Mouse (Mus musculus) hindbrain, postnatal 0 days (tissue): ENCODE data around the gene Polg2. TPM values are rescaled to one million over a fixed set of nuclear protein-coding genes. Genes with fewer than 3 reads are reported as not detected.

Experiments used
- ATAC-seq: fragments of 200-750 bp; cut with Nextera tagmentation; 2 replicates; pipeline ENCODE4 v1.8.0; 2017; ENCODE audit warnings: mild to moderate bottlenecking, moderate TSS enrichment, moderate library complexity
- DNase-seq: peaks from one replicate; pipeline ENCODE4 v3.0.0-alpha.2; 2015; ENCODE audit warnings: low spot score
- H3K27ac ChIP-seq: fragments of 300-500 bp; sonication (generic); 2 replicates; pipeline ENCODE4 v1.5.1; 2014; ENCODE audit warnings: mild to moderate bottlenecking
- H3K27me3 ChIP-seq: fragments of 300-500 bp; sonication (generic); 2 replicates; pipeline ENCODE4 v1.6.1; 2014; ENCODE audit warnings: low read length, mixed read lengths; ENCODE audit not compliant: insufficient read depth
- H3K36me3 ChIP-seq: fragments of 300-500 bp; sonication (generic); 2 replicates; pipeline ENCODE4 v1.6.1; 2014; ENCODE audit warnings: low read length, mixed read lengths; ENCODE audit not compliant: insufficient read depth
- H3K4me1 ChIP-seq: fragments of 300-500 bp; sonication (generic); 2 replicates; pipeline ENCODE4 v1.6.1; 2014; ENCODE audit warnings: antibody characterized with exemption, low read length, mixed read lengths; ENCODE audit not compliant: insufficient read depth
- H3K4me2 ChIP-seq: fragments of 300-500 bp; sonication (generic); 2 replicates; pipeline ENCODE4 v1.6.1; 2014; ENCODE audit warnings: low read depth, mild to moderate bottlenecking, low read length, moderate library complexity, mixed read lengths
- H3K4me3 ChIP-seq: fragments of 300-500 bp; sonication (generic); 2 replicates; pipeline ENCODE4 v1.5.1; 2014; ENCODE audit warnings: low read length
- H3K9ac ChIP-seq: fragments of 300-500 bp; sonication (generic); replicated peaks from 2 replicates; pipeline ENCODE4 v1.6.1; 2014; ENCODE audit warnings: mild to moderate bottlenecking, low read length, moderate library complexity, mixed read lengths
- H3K9me3 ChIP-seq: fragments of 300-500 bp; sonication (generic); 2 replicates; pipeline ENCODE4 v1.6.1; 2016; ENCODE audit warnings: low read length, mixed read lengths
- CTCF ChIP-seq: IDR thresholded peaks from 2 replicates; pipeline ENCODE4 v1.5.1; 2016; ENCODE audit warnings: antibody characterized with exemption, control low read depth, low read depth
- WGBS: fragments of 180-500 bp; shearing (Covaris S2); extraction: QIAGEN DNeasy Blood & Tissue Kit; methylation state at CpG from one replicate; pipeline ENCODE4 v1.1.7; 2014; 5-methylcytosine and 5-hydroxymethylcytosine counted together
- polyA plus RNA-seq: library from polyadenylated mRNA; unstranded; fragments of >200 nt; fragmentation: Nextera tagmentation; extraction: Ambion mirVana; gene quantifications from 2 replicates; pipeline ENCODE4 v1.2.1, GENCODE M21; 2015
- total RNA-seq: library from RNA; depleted of rRNA; stranded (reverse); fragments of >200 nt; gene quantifications from 2 replicates; pipeline ENCODE4 v1.2.3, GENCODE M21; 2014

The Polg2 gene
- total and polyA plus RNA-seq, 2 experiments from 2014 or later = 8.3 to 9.5 TPM

- TF ChIP-seq CTCF = no peak
- 60% methylated on average over 9 of the region's 9 CpGs for WGBS
- no peak overlapping the region for H3K4me2 ChIP-seq
- H3K27me3 ChIP-seq = no peaks in the 10 kb centered on the region
- H3K9me3 ChIP-seq = no peaks in the 10 kb centered on the region
- H3K36me3 ChIP-seq = peaks cover 29% of the 10 kb centered on the region
- peaks cover 1% of the 10 kb centered on the region; the same call in 1 of the 2 replicates for H3K4me1 ChIP-seq
- DNase-seq (no peak), ATAC-seq (no peak)
- H3K27ac ChIP-seq = no peak overlapping the region
- H3K4me3 ChIP-seq = no peak overlapping the region
- H3K9ac ChIP-seq = no peak overlapping the region
These were observed 16.3 kb upstream of the Polg2 start for GRCm38 (mm10) chr11:106795679-106796078.

GRCm38 (mm10) chr11:106793846-106794245 lies 14.5 kb upstream of the Polg2 start:
- H3K4me2 ChIP-seq = no peak overlapping the region
- ATAC-seq (no peak), DNase-seq (no peak)
- WGBS = 74% methylated on average over 4 of the region's 4 CpGs
- peaks cover 17% of the 10 kb centered on the region for H3K36me3 ChIP-seq
- H3K27me3 ChIP-seq = no peaks in the 10 kb centered on the region
- H3K4me1 ChIP-seq = peaks cover 4% of the 10 kb centered on the region; the same call in 1 of the 2 replicates
- H3K27ac ChIP-seq = no peak overlapping the region
- H3K9ac ChIP-seq = no peak overlapping the region
- no peaks in the 10 kb centered on the region for H3K9me3 ChIP-seq
- peak; percentile 23; the same call in 1 of the 2 replicates for TF ChIP-seq CTCF
- H3K4me3 ChIP-seq = no peak overlapping the region

GRCm38 (mm10) chr11:106789649-106790048 lies 10.3 kb upstream of the Polg2 start:
- H3K9me3 ChIP-seq = no peaks in the 10 kb centered on the region
- WGBS = 0% methylated on average over 6 of the region's 6 CpGs
- H3K27me3 ChIP-seq = no peaks in the 10 kb centered on the region
- no peak for TF ChIP-seq CTCF
- H3K27ac ChIP-seq = peak overlapping the region; percentile 99
- H3K4me2 ChIP-seq = peak overlapping the region; percentile 71
- peak overlapping the region; percentile 95 for H3K4me3 ChIP-seq
- H3K36me3 ChIP-seq = peaks cover 10% of the 10 kb centered on the region
- DNase-seq = peak; percentile 65
- H3K9ac ChIP-seq = peak overlapping the region; percentile 98
- no peak for ATAC-seq
- H3K4me1 ChIP-seq = peaks cover 10% of the 10 kb centered on the region; the same call in 1 of the 2 replicates

- Histone ChIP-seq H3K4me2 (peak within 1 kb of the TSS; percentile 71), H3K27me3 (no peaks in the 10 kb centered on the region), H3K27ac (peak within 1 kb of the TSS; percentile 99), H3K9me3 (no peaks in the 10 kb centered on the region), H3K4me3 (peak within 1 kb of the TSS; percentile 95), H3K36me3 (peaks cover 13% of the 10 kb centered on the region), H3K9ac (peak within 1 kb of the TSS; percentile 98), H3K4me1 (peaks cover 10% of the 10 kb centered on the region; the same call in 1 of the 2 replicates)
- under 1% methylated on average over 58 of the region's 58 CpGs for WGBS
- TF ChIP-seq CTCF = peak; percentile 60
- peak; percentile 93 for ATAC-seq
- DNase-seq = peak; percentile 98
These were observed 9.6 kb upstream of the Polg2 start, which contains the start of the genes Ddx5 and Cep95 for GRCm38 (mm10) chr11:106788775-106789459. Ddx5 (minus strand) TSS chr11:106789185. Cep95 (plus strand) TSS chr11:106789252.

- ATAC-seq (peak; percentile 87), DNase-seq (peak; percentile 99)
- H3K27me3 ChIP-seq = no peaks in the 10 kb centered on the region
- WGBS = under 1% methylated on average over 72 of the region's 79 CpGs
- no peak for TF ChIP-seq CTCF
- peak overlapping the region; percentile 98 for H3K9ac ChIP-seq
- peaks cover 10% of the 10 kb centered on the region; the same call in 1 of the 2 replicates for H3K4me1 ChIP-seq
- H3K27ac ChIP-seq = peak overlapping the region; percentile 99
- H3K4me3 ChIP-seq = peak overlapping the region; percentile 95
- H3K9me3 ChIP-seq = no peaks in the 10 kb centered on the region
- peaks cover 20% of the 10 kb centered on the region for H3K36me3 ChIP-seq
- H3K4me2 ChIP-seq = peak overlapping the region; percentile 71
These were observed 8.9 kb upstream of the Polg2 start for GRCm38 (mm10) chr11:106788026-106788774.

- no peak; the same call in 1 of the 2 replicates for TF ChIP-seq CTCF
- peak; percentile 21; the same call in 1 of the 2 replicates for ATAC-seq
- under 1% methylated on average over 62 of the region's 65 CpGs for WGBS
These were observed 8.0 kb upstream of the Polg2 start for GRCm38 (mm10) chr11:106787131-106788025.

More at GRCm38 (mm10) chr11:106787131-106788025, 8.0 kb upstream of the Polg2 start:
- Histone ChIP-seq H3K27ac (peak overlapping the region; percentile 99), H3K27me3 (no peaks in the 10 kb centered on the region), H3K9me3 (no peaks in the 10 kb centered on the region), H3K9ac (peak overlapping the region; percentile 98), H3K36me3 (peaks cover 28% of the 10 kb centered on the region), H3K4me3 (peak overlapping the region; percentile 95), H3K4me2 (peak overlapping the region; percentile 71), H3K4me1 (peaks cover 10% of the 10 kb centered on the region; the same call in 1 of the 2 replicates)
- DNase-seq = peak; percentile 94
